In the genomic region with DNA sequence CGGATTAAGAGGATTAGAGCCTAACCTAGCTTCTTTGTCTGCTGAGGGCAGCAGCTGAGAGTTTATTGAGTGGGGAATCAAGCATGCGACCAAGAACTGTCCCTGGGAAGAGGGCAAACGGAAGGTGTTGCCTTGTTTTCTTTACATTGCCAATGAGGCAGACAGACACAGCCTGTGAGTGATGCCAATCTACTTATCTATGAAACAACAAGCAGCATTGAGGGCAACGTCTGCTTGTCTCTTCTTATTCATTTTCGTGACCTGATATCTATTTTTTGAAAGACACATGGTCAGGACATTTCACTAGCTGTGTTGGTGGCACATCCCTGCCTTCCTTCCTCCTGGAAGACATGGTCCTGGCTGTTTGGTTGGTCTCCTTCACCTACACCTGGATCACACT, we compare ENCODE assay signal across 18 mouse cellular contexts. TPM values are rescaled to one million over a fixed set of nuclear protein-coding genes. Genes with fewer than 3 reads are reported as not detected.
A peak's percentile ranks its signal among the peaks of the same experiment; 100 is the strongest.
DNase-seq lines count a peak whose midpoint lies in the region.
"Had no signal": no experiment of that assay in that cellular context is flagged by ENCODE, and none has a peak within 500 bp of the region (broad histone marks: within the 10 kb centered on the region; RNA-seq: fewer than 3 reads in every experiment).

A gene (plus strand): TSS at position 301 of the 400 bp plus-strand sequence.

- DNase-seq in heart, adult 11 months = peak; percentile 70
- DNase-seq in heart, postnatal 25 days (ENCODE audit: low spot score) = no peak
- peak; percentile 66 for DNase-seq in retina, postnatal 1 day
- no peak for DNase-seq in retina, embryonic 14.5 days (ENCODE audit: low spot score)
- DNase-seq: adrenal gland, adult 2 months; adrenal gland, adult 8-10 months; adrenal gland, postnatal 10 days; adrenal gland, postnatal 14 days; adrenal gland, postnatal 25 days; adrenal gland, postnatal 36 days; B cell, adult 2 months; cerebellum, adult 11 months; cerebellum, adult 11-12 months; cerebellum, adult 18-20 months had no signal

- intact Hi-C loops in heart, postnatal 25 days (cut with DNase I) = no loop called here

RNA-seq across cellular contexts. Expression of the gene that starts here (rescaled TPM):
- total RNA-seq in heart, postnatal 25 days (2021) = under 1 TPM in 1 of 2 experiments, not detected in 1; 0.06 TPM
- total RNA-seq: adrenal gland, adult 18-20 months; adrenal gland, adult 2 months; adrenal gland, adult 8-10 months; adrenal gland, postnatal 10 days; adrenal gland, postnatal 14 days; adrenal gland, postnatal 25 days; adrenal gland, postnatal 36 days; adrenal gland, postnatal 4 days; CH12.LX; MEL had no signal

Comparison
In these comparisons a context has a peak if more than half of its experiments do, and no peak if none do; other contexts are left out.
1. DNase-seq: peak in heart, adult 11 months (single experiment) and retina, postnatal 1 day (single experiment); none in heart, postnatal 25 days (single experiment) and retina, embryonic 14.5 days (single experiment).